Mouse (Mus musculus) monocyte, adult 5-6 weeks (primary cell): Measurements from ENCODE around the gene Rex1bd. TPM values are rescaled to one million over a fixed set of nuclear protein-coding genes. Genes with fewer than 3 reads are reported as not detected.
"Not testable (repeated sequence)": the region's sequence is repeated elsewhere in the genome, so short reads cannot be mapped to it uniquely, and the experiment has no call there.

Experiments
- ATAC-seq: fragments of 153-309, 156-312 bp; replicated peaks from 2 replicates; pipeline ENCODE4 v1.8.0; 2017; ENCODE audit warnings: mild to moderate bottlenecking; ENCODE audit not compliant: low TSS enrichment, insufficient number of reproducible peaks, severe bottlenecking, poor library complexity, low FRiP score
- total RNA-seq: library from RNA; stranded (forward); fragments of 200-1000, 200-491, 200-594 nt; gene quantifications from 3 replicates; pipeline ENCODE4 v1.2.3, GENCODE M21; 2017

Rex1bd gene
- total RNA-seq, 1 experiment from 2014 or later, result 16.6 TPM

DNA sequence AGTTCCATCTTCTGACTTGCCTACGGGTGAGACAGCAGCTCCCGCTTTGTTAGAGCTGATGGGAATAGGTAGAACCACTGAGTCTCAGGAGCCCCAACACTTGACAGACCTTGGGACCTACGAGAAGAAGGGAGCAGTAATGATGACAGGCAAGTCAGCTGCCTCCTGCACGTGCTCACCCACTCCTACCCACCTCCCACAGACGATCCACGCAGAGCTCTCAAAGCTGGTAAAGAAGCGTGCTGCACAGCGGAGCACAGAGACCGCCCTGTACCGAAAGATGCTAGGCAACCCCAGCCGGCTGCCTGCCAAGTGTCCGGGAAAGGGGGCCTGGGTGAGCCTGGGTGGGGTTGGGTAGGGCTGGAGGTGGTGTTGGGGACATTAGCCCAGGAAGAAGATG lies 27.7 kb upstream of the Rex1bd start:
- no peak for ATAC-seq

DNA sequence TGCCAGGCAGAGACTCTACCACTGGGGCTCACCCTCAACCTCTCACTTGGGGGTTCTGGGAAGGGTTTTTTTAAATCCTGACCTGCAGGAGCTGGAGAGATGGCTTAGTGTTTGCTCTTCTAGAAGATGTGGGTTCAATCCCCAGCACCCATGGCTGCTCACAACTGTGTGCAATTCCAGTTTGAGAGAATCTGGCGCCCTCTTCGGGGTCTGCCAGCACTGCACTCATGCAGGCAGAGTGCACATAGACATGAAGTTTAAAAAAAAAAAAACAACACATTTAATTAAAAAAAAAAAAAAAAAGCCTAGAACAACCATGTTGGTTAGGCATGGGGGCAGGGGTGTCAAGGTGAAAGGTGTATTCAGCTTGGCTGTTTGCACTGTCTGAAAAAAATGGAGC lies 23.8 kb upstream of the Rex1bd start:
- no peak for ATAC-seq

GRCm38 (mm10) chr8:70529741-70530161 lies 23.2 kb upstream of the Rex1bd start:
- no peak for ATAC-seq

DNA sequence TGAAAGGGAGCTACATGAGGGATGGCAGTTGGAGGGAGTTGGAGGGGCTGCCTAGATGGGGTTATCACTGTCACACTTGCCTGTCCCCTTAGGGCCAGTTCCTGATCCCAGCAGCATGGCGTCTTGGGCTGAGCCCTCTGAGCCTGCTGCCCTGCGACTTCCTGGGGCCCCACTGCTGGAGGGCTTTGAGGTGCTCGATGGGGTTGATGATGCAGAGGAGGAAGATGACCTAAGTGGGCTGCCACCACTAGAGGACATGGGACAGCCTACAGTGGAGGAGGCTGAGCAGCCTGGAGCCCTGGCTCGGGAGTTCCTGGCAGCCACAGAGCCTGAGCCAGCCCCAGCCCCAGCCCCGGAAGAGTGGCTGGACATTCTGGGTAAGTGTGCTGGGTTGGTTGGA lies 22.7 kb upstream of the Rex1bd start:
- no peak for ATAC-seq

GRCm38 (mm10) chr8:70528182-70528797 lies 21.7 kb upstream of the Rex1bd start:
- no peak for ATAC-seq

DNA sequence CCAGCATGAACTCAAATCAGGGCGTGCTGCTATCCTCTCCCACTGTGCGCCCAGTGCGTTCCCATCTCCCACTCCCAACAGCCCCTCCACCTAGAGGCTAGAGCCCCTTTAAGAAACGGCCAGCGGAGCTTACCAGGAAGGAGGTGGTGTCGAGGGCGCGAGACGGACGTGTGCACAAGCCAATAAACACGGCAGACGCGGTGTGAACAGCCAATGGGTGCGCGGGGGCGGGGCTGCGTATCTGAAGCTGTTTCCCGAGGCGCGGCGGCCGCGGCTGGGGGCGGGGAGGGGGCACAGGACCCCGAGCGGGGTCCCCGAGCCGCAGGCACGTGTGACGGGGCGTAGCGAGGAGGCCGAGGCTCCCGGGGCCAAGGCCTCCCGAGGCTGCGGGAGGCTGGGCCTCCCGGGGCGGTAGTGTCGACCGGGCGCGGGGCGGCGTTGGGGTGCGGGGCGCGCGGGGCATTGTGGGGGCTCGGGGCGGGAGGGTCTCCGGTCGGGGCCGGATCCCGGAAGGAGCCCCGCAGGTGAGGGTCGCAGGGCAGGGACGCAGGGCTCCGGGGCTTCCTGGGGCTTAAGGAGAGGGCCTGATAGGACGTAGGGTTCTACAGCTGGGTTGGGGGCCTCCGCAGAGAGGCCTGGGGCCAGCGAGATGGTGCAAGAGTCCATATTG lies 21.1 kb upstream of the Rex1bd start, which contains the start of the genes Fkbp8 and Kxd1:
TSS of gene Fkbp8 (plus strand) at position 213 of the 670 bp plus-strand sequence.
TSS of gene Kxd1 (minus strand) at position 445 of the 670 bp plus-strand sequence.
- ATAC-seq, result peak; percentile 85

DNA sequence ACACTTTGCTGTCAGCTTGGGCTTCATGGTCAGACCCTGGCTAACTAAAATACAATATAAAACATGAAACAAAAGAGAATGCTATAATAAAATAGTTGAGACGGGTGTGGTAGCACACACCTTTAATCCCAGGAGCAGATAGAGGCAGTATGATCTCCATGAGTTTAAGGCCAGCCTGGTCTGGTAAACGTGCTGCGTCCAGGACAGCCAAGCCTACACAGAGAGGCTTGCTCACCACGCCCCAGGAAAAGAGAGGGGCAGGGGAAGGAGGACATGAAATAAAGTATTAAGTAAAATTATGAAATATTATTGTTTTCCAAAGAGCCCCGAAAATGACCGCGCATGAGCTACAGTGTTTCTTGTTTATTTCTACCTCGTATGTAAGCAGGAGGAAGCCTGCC lies 20.6 kb upstream of the Rex1bd start:
- ATAC-seq, result no peak

- peak; percentile 93 for ATAC-seq
Observed at GRCm38 (mm10) chr8:70522592-70523403, 16.2 kb upstream of the Rex1bd start.

- ATAC-seq, result no peak
Observed at GRCm38 (mm10) chr8:70519606-70520005, 13.1 kb upstream of the Rex1bd start.

DNA sequence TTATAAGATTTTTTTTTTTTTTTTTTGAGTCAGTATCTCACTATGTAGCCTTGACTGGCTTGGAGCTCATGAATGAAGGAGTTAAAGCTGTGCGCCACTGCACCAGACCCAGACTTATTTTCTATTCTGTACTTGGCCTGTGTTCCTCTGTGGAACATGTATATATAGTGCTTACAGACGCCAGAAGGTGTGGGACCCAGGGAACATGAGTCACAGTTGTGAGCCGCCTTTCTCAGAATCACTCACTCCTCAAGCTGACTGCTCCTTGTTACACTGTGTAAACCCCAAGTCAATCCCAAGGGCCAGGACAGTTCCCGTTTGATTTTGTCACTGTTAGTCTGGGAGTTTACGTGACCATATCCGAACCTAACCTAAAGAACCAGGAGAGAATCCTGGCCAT lies 12.5 kb upstream of the Rex1bd start:
- no peak for ATAC-seq

DNA sequence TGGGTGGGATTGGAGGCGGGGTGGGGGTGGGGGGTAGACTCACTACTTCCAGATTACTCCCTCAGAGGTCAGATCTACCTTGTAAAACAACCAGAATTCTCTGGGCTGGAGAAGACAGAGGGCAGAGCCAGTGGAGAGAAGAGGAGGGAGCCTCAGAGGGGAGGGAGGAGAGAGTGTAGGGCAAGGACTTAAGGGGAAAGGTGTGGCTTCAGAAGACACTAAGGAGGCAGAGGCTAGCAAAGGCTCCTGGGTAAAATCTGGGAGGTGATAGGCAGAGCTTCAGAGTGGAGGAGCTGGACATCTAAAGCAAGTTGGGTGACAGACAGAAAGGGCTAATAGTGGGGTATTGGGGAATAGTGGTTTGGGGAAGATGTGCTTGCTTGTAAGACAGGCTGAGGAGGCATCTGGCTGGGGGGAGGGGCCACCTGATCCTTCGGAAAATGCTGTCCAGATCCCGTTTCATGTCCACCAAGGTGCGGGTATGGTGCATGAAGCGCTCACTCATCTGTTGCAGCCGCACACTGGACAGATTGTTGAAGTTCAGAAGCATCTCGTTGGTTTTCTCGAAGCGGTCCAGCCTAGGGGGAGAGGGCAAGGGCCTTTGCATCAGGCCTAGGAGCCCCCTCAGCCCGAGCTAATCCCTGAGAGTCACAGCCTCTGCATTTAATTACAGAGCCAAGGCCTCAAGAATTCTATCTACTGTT lies 11.5 kb upstream of the Rex1bd start:
- ATAC-seq, result no peak

DNA sequence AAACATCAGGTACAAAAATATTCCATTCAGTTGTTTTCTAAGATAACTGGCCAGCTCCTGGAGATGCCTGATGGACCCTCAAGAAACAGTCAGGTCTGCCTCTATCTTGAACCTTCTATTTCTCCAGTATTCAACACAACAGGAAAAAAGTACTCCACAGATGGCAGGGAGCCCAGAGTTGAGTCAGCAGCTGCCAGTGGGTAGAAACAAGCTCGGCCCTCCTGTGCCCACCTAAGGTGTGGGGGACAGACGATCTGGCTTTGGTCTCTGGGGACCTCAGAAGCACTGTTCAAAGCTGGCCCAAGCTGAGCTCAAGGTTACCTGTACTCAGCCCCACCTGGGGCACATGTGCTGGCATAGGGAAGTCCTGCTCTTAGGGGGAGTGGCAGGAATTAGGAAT lies 6.9 kb upstream of the Rex1bd start:
- no peak for ATAC-seq

- no peak for ATAC-seq
Observed at GRCm38 (mm10) chr8:70512253-70512903, 5.8 kb upstream of the Rex1bd start.

DNA sequence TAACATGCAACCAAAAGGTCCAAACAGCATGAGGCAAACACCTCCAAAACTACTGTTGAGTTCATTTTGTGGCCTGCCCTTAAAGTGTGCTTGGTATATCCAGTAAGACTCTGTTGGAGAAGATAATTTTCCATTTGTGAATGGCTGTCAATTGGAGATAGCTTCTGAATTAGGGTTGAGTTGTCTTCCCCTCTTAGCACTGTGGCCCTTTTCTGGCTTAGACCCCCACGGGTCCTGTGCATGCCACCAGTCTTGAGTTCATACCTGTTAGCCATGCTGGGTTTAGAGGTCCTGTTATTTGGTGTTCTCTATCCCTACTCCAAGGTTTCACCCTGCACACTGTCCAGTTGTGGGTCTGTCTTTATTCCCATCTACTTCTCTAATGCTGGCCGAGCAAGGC lies 5.2 kb upstream of the Rex1bd start:
- ATAC-seq, result no peak

- not testable (repeated sequence) for ATAC-seq
Observed at GRCm38 (mm10) chr8:70511174-70511573, 4.6 kb upstream of the Rex1bd start.

DNA sequence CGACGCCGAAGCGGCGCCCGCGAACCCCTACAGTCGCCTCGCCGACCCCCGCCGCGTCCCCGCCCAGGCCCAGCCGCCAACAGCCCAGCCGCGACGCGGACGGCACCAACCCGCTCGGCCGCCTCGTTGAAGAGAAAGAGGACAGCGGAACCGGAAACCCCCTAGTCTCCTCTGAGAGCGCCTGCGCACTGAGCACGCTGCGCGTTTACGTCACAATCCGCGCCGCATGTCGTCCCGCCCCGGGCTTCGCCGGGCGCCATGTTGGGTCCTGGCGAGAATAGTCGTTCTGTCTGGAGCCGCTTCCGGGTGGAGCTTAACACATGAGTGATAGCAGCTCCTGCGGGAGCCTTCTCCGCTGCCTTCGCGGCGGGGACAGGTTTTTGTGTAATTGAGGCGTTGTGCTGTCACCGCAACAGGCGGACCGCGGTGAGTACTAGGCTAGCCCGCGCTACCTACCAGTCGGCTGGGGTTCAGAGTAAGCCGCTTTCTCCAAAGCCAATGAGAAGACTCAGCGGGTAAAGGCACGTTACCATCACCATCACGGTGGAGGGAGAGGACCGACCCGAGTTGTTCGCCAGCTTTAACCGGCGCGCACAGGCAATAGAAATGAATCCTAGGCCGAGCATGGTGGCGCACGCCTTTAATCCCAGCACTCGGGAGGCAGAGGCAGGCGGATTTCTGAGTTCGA lies 3.8 kb upstream of the Rex1bd start, which contains the start of gene Uba52:
TSS of gene Uba52 (minus strand) at position 574 of the 688 bp plus-strand sequence.
- peak; percentile 75 for ATAC-seq

- ATAC-seq, result no peak
Observed at GRCm38 (mm10) chr8:70509281-70509952, 2.9 kb upstream of the Rex1bd start.
